In genomic region chr11:97214411-97214810, GRCm38 (mm10) we compare ENCODE assay signal across 22 mouse cellular contexts.
"Had no signal": no experiment of that assay in that cellular context is flagged by ENCODE, and none has a peak within 500 bp of the region (broad histone marks: within the 10 kb centered on the region; RNA-seq: fewer than 3 reads in every experiment).

No protein-coding gene starts in this region.

- H3K9ac ChIP-seq: limb, embryonic 13.5 days; liver, embryonic 13.5 days; lung, embryonic 14.5 days; neural tube, embryonic 12.5 days; neural tube, embryonic 15.5 days had no signal

- H3K27ac ChIP-seq: hindbrain, postnatal 0 days; layer of hippocampus, adult 2 months; limb, embryonic 10.5 days; limb, embryonic 13.5 days; liver, embryonic 13.5 days; macrophage; neural tube, embryonic 12.5 days; neural tube, embryonic 15.5 days; stomach, postnatal 0 days had no signal

- H3K9me3 ChIP-seq: limb, embryonic 10.5 days; limb, embryonic 13.5 days; liver, embryonic 13.5 days; neural tube, embryonic 12.5 days; neural tube, embryonic 15.5 days had no signal

- H3K4me2 ChIP-seq: limb, embryonic 13.5 days; liver, embryonic 13.5 days; lung, embryonic 14.5 days; neural tube, embryonic 12.5 days; neural tube, embryonic 15.5 days had no signal

- DNase-seq: layer of hippocampus, adult 9-11 months; liver; liver, embryonic 13.5 days; lung, embryonic 14.5 days; midbrain, embryonic 14.5 days; right cerebral cortex, adult 18-20 months; right cerebral cortex, postnatal 14 days; right cerebral cortex, postnatal 4 days; thymus, adult 2 months; thymus, postnatal 14 days; thymus, postnatal 4 days had no signal

- ATAC-seq: hindbrain, postnatal 0 days; inflammation-experienced regulatory T-cells, adult 6 months; intestine, embryonic 16.5 days; lung, postnatal 0 days had no signal

- H3K4me3 ChIP-seq: layer of hippocampus, adult 2 months; limb, embryonic 10.5 days; limb, embryonic 13.5 days; liver, embryonic 13.5 days; neural tube, embryonic 12.5 days; neural tube, embryonic 15.5 days had no signal

- H3K4me1 ChIP-seq: neural tube, embryonic 12.5 days; neural tube, embryonic 15.5 days had no signal

- H3K27me3 ChIP-seq: limb, embryonic 13.5 days; liver, embryonic 13.5 days; neural tube, embryonic 12.5 days; neural tube, embryonic 15.5 days had no signal
